Mouse (Mus musculus): ENCODE data around the gene Rps27l.
A peak's percentile ranks its signal among the peaks of the same experiment; 100 is the strongest.

Gene Rps27l

GRCm38 (mm10) chr9:66920488-66921279 is 25.2 kb upstream of the Rps27l start:
- no peak for DNase-seq (ENCODE audit: low spot score in 2 of 2)

GRCm38 (mm10) chr9:66922076-66922475 is 23.8 kb upstream of the Rps27l start:
- no peak for DNase-seq (ENCODE audit: low spot score in 2 of 2)

GRCm38 (mm10) chr9:66925853-66926252 is 20.0 kb upstream of the Rps27l start:
- no peak for DNase-seq (ENCODE audit: low spot score in 2 of 2)

- peak in 1 of 2 experiments; percentile 45 for DNase-seq (ENCODE audit: low spot score in 2 of 2)
Measured at GRCm38 (mm10) chr9:66927696-66928402, 18.0 kb upstream of the Rps27l start.

- no peak for DNase-seq (ENCODE audit: low spot score in 2 of 2)
Measured at GRCm38 (mm10) chr9:66930351-66930750, 15.5 kb upstream of the Rps27l start.

GRCm38 (mm10) chr9:66933869-66934808 is 11.7 kb upstream of the Rps27l start:
- no peak for DNase-seq (ENCODE audit: low spot score in 2 of 2)

- DNase-seq (ENCODE audit: low spot score in 2 of 2): no peak
Measured at GRCm38 (mm10) chr9:66937507-66937906, 8.4 kb upstream of the Rps27l start.

GRCm38 (mm10) chr9:66938836-66939235 is 7.0 kb upstream of the Rps27l start:
- DNase-seq (ENCODE audit: low spot score in 2 of 2): peak in 1 of 2 experiments; percentile 56

- no peak for DNase-seq (ENCODE audit: low spot score in 2 of 2)
Measured at GRCm38 (mm10) chr9:66945161-66945560, 725 bp upstream of the Rps27l start.

- DNase-seq (ENCODE audit: low spot score in 2 of 2): no peak
Measured at GRCm38 (mm10) chr9:66948536-66948935, 2.6 kb downstream of the Rps27l start.

- DNase-seq (ENCODE audit: low spot score in 2 of 2): no peak
Measured at GRCm38 (mm10) chr9:66952321-66952720, 6.4 kb downstream of the Rps27l start.

GRCm38 (mm10) chr9:66952886-66953285 is 7.0 kb downstream of the Rps27l start:
- no peak for DNase-seq (ENCODE audit: low spot score in 2 of 2)

- no peak for DNase-seq (ENCODE audit: low spot score in 2 of 2)
Measured at GRCm38 (mm10) chr9:66957451-66957850, 11.6 kb downstream of the Rps27l start.

GRCm38 (mm10) chr9:66961478-66961877 is 15.6 kb downstream of the Rps27l start:
- no peak for DNase-seq (ENCODE audit: low spot score in 2 of 2)

- no peak for DNase-seq (ENCODE audit: low spot score in 2 of 2)
Measured at GRCm38 (mm10) chr9:66967492-66967891, 21.6 kb downstream of the Rps27l start.

GRCm38 (mm10) chr9:66971116-66971515 is 25.2 kb downstream of the Rps27l start:
- no peak for DNase-seq (ENCODE audit: low spot score in 2 of 2)

- peak; percentile 50 to 51 for DNase-seq (ENCODE audit: low spot score in 2 of 2)
Measured at GRCm38 (mm10) chr9:66974721-66975225, 28.9 kb downstream of the Rps27l start.

GRCm38 (mm10) chr9:66975239-66975645 is 29.4 kb downstream of the Rps27l start, which contains the start of gene Lactb:
Gene Lactb (minus strand): TSS chr9:66975484.
- peak; percentile 93 to 95 for DNase-seq (ENCODE audit: low spot score in 2 of 2)

GRCm38 (mm10) chr9:66977121-66977520 is 31.2 kb downstream of the Rps27l start:
- DNase-seq (ENCODE audit: low spot score in 2 of 2): peak in 1 of 2 experiments; percentile 45

- peak in 1 of 2 experiments; percentile 46 for DNase-seq (ENCODE audit: low spot score in 2 of 2)
Measured at GRCm38 (mm10) chr9:66977982-66978381, 32.1 kb downstream of the Rps27l start.

GRCm38 (mm10) chr9:66978468-66978867 is 32.6 kb downstream of the Rps27l start:
- no peak for DNase-seq (ENCODE audit: low spot score in 2 of 2)

All from frontal cortex, postnatal 36 days (tissue).